Mouse (Mus musculus) c-Kit-positive CD71-negative TER-119-negative erythroid progenitor cells, embryonic 14.5 days (primary cell): ENCODE measurements around the gene Syde2.
"Not testable (repeated sequence)": the region's sequence is repeated elsewhere in the genome, so short reads cannot be mapped to it uniquely, and the experiment has no call there.

Experiments used
- DNase-seq: peaks from one replicate; pipeline ENCODE4 v3.0.0-alpha.2; 2013; ENCODE audit warnings: low read depth

The Syde2 gene

GRCm38 (mm10) chr3:145966806-145967205 is 20.9 kb upstream of the Syde2 start:
- DNase-seq, result no peak

- no peak for DNase-seq
These were observed 18.6 kb upstream of the Syde2 start for GRCm38 (mm10) chr3:145969031-145969501.

- DNase-seq, result no peak
These were observed 16.2 kb upstream of the Syde2 start for GRCm38 (mm10) chr3:145971501-145971900.

GRCm38 (mm10) chr3:145974986-145975385 is 12.7 kb upstream of the Syde2 start:
- DNase-seq, result no peak

- DNase-seq, result no peak
These were observed 2.2 kb upstream of the Syde2 start for GRCm38 (mm10) chr3:145985333-145985925.

- DNase-seq, result no peak
These were observed 1.2 kb upstream of the Syde2 start for GRCm38 (mm10) chr3:145986317-145987001.

GRCm38 (mm10) chr3:145987970-145988683 is 457 bp downstream of the Syde2 start:
- no peak for DNase-seq

GRCm38 (mm10) chr3:145988684-145989575 is 1.3 kb downstream of the Syde2 start:
- no peak for DNase-seq

- DNase-seq, result no peak
These were observed 2.0 kb downstream of the Syde2 start for GRCm38 (mm10) chr3:145989576-145990081.

- no peak for DNase-seq
These were observed 3.5 kb downstream of the Syde2 start for GRCm38 (mm10) chr3:145991130-145991529.

GRCm38 (mm10) chr3:145991976-145992730 is 4.5 kb downstream of the Syde2 start:
- no peak for DNase-seq

- no peak for DNase-seq
These were observed 5.1 kb downstream of the Syde2 start for GRCm38 (mm10) chr3:145992796-145993195.

GRCm38 (mm10) chr3:145993481-145994201 is 6.0 kb downstream of the Syde2 start:
- no peak for DNase-seq

GRCm38 (mm10) chr3:145995489-145995888 is 7.8 kb downstream of the Syde2 start:
- no peak for DNase-seq

GRCm38 (mm10) chr3:145996539-145996938 is 8.9 kb downstream of the Syde2 start:
- not testable (repeated sequence) for DNase-seq

GRCm38 (mm10) chr3:146004347-146005051 is 16.8 kb downstream of the Syde2 start:
- DNase-seq, result no peak

- DNase-seq, result no peak
These were observed 20.2 kb downstream of the Syde2 start for GRCm38 (mm10) chr3:146007872-146008271.

- no peak for DNase-seq
These were observed 22.4 kb downstream of the Syde2 start for GRCm38 (mm10) chr3:146009859-146010645.

GRCm38 (mm10) chr3:146010751-146011150 is 23.1 kb downstream of the Syde2 start:
- DNase-seq, result no peak
